16 mouse cellular contexts compared by ENCODE assay signal in the genomic region with DNA sequence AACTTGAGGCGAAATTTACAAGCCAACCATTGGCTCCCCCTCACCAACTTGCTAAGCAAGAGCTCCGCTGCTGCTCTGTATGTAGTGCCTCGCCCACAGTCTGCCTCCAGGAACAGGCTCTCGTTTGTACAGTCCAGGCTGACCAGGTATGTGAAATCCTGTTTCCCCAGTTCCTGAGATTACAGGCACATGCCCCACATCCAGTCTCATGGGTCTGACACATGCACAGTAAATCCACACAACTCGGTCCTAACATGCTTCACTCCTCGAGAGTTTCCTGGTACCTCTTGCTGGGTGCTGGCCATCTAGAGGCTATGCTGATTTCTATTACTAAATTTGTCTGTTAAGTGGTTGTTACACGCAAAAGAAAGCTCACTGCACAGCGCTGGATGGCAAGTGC. TPM values are rescaled to one million over a fixed set of nuclear protein-coding genes. Genes with fewer than 3 reads are reported as not detected.
DNase-seq lines count a peak whose midpoint lies in the region; ATAC-seq and TF ChIP-seq lines count a peak whose summit lies in the region.
"Had no signal": no experiment of that assay in that cellular context is flagged by ENCODE, and none has a peak within 500 bp of the region (broad histone marks: within the 10 kb centered on the region; RNA-seq: fewer than 3 reads in every experiment).

No protein-coding gene starts in this region.

- no peak for TF ChIP-seq CTCF in hindbrain, postnatal 0 days (IDR thresholded peaks at IDR 0.05; ENCODE audit: low read depth)
- TF ChIP-seq CTCF in lung, adult 2 months (IDR thresholded peaks at IDR 0.05; ENCODE audit: insufficient read depth, low read length) = no peak

- 0 out of 2 replicates have a peak, but pooled peaks cover 5% of the 10 kb centered on the region for H3K4me1 ChIP-seq in hindbrain, embryonic 12.5 days
- H3K4me1 ChIP-seq in hindbrain, postnatal 0 days (ENCODE audit: insufficient read depth, low read length) = no peaks in the 10 kb centered on the region
- H3K4me1 ChIP-seq in lung, embryonic 16.5 days (replicated peaks; ENCODE audit: control insufficient read depth, insufficient read depth, low read length) = peaks cover 9% of the 10 kb centered on the region
- H3K4me1 ChIP-seq in lung, adult 2 months (ENCODE audit: control insufficient read depth, insufficient read depth, low read length) = peaks cover 3% of the 10 kb centered on the region; the same call in 1 of the 2 replicates
- 0 out of 2 replicates have a peak, but pooled peaks cover 5% of the 10 kb centered on the region for H3K4me1 ChIP-seq in limb, embryonic 13.5 days
- H3K4me1 ChIP-seq: embryonic facial prominence, embryonic 15.5 days had no signal

- peak; percentile 12 for DNase-seq in embryo, embryonic 10 days (ENCODE audit: low spot score)
- no peak for DNase-seq in embryo, embryonic 11 days
- DNase-seq in hindbrain, postnatal 0 days (ENCODE audit: low spot score) = no peak
- no peak for DNase-seq in lung, adult 2 months
- DNase-seq in frontal cortex, postnatal 10 days (ENCODE audit: low spot score in 2 of 2) = no peak

- peaks cover 16% of the 10 kb centered on the region for H3K36me3 ChIP-seq in hindbrain, embryonic 12.5 days
- H3K36me3 ChIP-seq in hindbrain, postnatal 0 days (ENCODE audit: insufficient read depth, low read length) = peaks cover 8% of the 10 kb centered on the region; the same call in 1 of the 2 replicates
- peaks cover 16% of the 10 kb centered on the region for H3K36me3 ChIP-seq in lung, embryonic 16.5 days (ENCODE audit: control insufficient read depth, insufficient read depth, low read length)
- H3K36me3 ChIP-seq in limb, embryonic 13.5 days = peaks cover 20% of the 10 kb centered on the region

- H3K4me3 ChIP-seq in hindbrain, embryonic 12.5 days = no peak overlapping the region
- H3K4me3 ChIP-seq in hindbrain, postnatal 0 days (ENCODE audit: low read length) = no peak overlapping the region
- H3K4me3 ChIP-seq in lung, embryonic 16.5 days (ENCODE audit: low read length) = no peak overlapping the region
- no peak overlapping the region for H3K4me3 ChIP-seq in lung, adult 2 months (replicated peaks; ENCODE audit: extremely low read depth, low read depth, low read length)
- H3K4me3 ChIP-seq in limb, embryonic 13.5 days = no peak overlapping the region

- H3K9me3 ChIP-seq in hindbrain, embryonic 12.5 days (replicated peaks) = no peaks in the 10 kb centered on the region
- H3K9me3 ChIP-seq in hindbrain, postnatal 0 days (ENCODE audit: low read length) = no peaks in the 10 kb centered on the region
- H3K9me3 ChIP-seq in lung, embryonic 16.5 days (ENCODE audit: control insufficient read depth, low read length) = no peaks in the 10 kb centered on the region; the same call in 1 of the 2 replicates
- H3K9me3 ChIP-seq in limb, embryonic 13.5 days = no peaks in the 10 kb centered on the region
- H3K9me3 ChIP-seq: embryonic facial prominence, embryonic 15.5 days; forebrain, embryonic 15.5 days; hindbrain, embryonic 15.5 days; midbrain, embryonic 12.5 days had no signal

- WGBS in hindbrain, embryonic 12.5 days = 62% methylated on average over 8 of the region's 8 CpGs
- WGBS in hindbrain, postnatal 0 days = 66% methylated on average over 8 of the region's 8 CpGs
- WGBS in lung, embryonic 16.5 days = 42% methylated on average over 8 of the region's 8 CpGs
- WGBS in lung, adult 2 months = 38% methylated on average over 8 of the region's 8 CpGs
- WGBS in limb, embryonic 13.5 days = 58% methylated on average over 8 of the region's 8 CpGs

- peak overlapping the region; percentile 90; the same call in 1 of the 2 replicates for H3K4me2 ChIP-seq in hindbrain, embryonic 12.5 days (replicated peaks)
- no peak overlapping the region for H3K4me2 ChIP-seq in hindbrain, postnatal 0 days (ENCODE audit: low read depth, low read length)
- peak overlapping the region; percentile 96 for H3K4me2 ChIP-seq in lung, embryonic 16.5 days (ENCODE audit: low read depth, low read length)
- H3K4me2 ChIP-seq in limb, embryonic 13.5 days (replicated peaks) = peak overlapping the region; percentile 95

- no peak for ATAC-seq in hindbrain, embryonic 12.5 days (ENCODE audit: low FRiP score)
- no peak for ATAC-seq in hindbrain, postnatal 0 days
- peak; percentile 36; the same call in 1 of the 2 replicates for ATAC-seq in lung, embryonic 16.5 days (ENCODE audit: low read depth)
- ATAC-seq in limb, embryonic 13.5 days (ENCODE audit: low FRiP score, low read depth) = no peak

- TF ChIP-seq POLR2A in lung, adult 2 months (IDR thresholded peaks at IDR 0.05; ENCODE audit: borderline replicate concordance, extremely low read depth, low read depth, low read length) = no peak

- no peak overlapping the region for H3K27ac ChIP-seq in hindbrain, embryonic 12.5 days
- no peak overlapping the region for H3K27ac ChIP-seq in hindbrain, postnatal 0 days
- H3K27ac ChIP-seq in lung, embryonic 16.5 days (ENCODE audit: low read length) = peak overlapping the region; percentile 64
- H3K27ac ChIP-seq in limb, embryonic 13.5 days = no peak overlapping the region
- H3K27ac ChIP-seq: embryonic facial prominence, embryonic 15.5 days; forebrain, embryonic 15.5 days; hindbrain, embryonic 15.5 days; left cerebral cortex, adult 2 months; liver, embryonic 14.5 days; midbrain, embryonic 12.5 days had no signal

- H3K9ac ChIP-seq in hindbrain, embryonic 12.5 days = no peak overlapping the region
- no peak overlapping the region for H3K9ac ChIP-seq in hindbrain, postnatal 0 days (replicated peaks; ENCODE audit: low read length)
- H3K9ac ChIP-seq in lung, embryonic 16.5 days (ENCODE audit: low read length) = no peak overlapping the region; the same call in 1 of the 2 replicates
- no peak overlapping the region for H3K9ac ChIP-seq in limb, embryonic 13.5 days
- H3K9ac ChIP-seq: embryonic facial prominence, embryonic 15.5 days; liver, embryonic 14.5 days had no signal

- H3K27me3 ChIP-seq in hindbrain, embryonic 12.5 days = peaks cover 21% of the 10 kb centered on the region
- H3K27me3 ChIP-seq in hindbrain, postnatal 0 days (ENCODE audit: insufficient read depth, low read length) = 0 out of 2 replicates have a peak, but pooled peaks cover 3% of the 10 kb centered on the region
- H3K27me3 ChIP-seq in lung, embryonic 16.5 days (ENCODE audit: control insufficient read depth, insufficient read depth, low read depth, low read length) = no peaks in the 10 kb centered on the region
- peaks cover 28% of the 10 kb centered on the region for H3K27me3 ChIP-seq in limb, embryonic 13.5 days

RNA-seq across cellular contexts. Expression of a gene that starts 0.8 kb away (rescaled TPM):
- polyA plus RNA-seq in hindbrain, embryonic 12.5 days (2016; fragmentation: Nextera tagmentation; extraction: Ambion mirVana) = 9.2 and 12.1 TPM in 2 replicates
- 7.1 and 8.5 TPM in 2 replicates for total RNA-seq in hindbrain, postnatal 0 days (2014; rRNA removed)
- 5.0 and 5.4 TPM in 2 replicates for polyA plus RNA-seq in hindbrain, postnatal 0 days (2015; fragmentation: Nextera tagmentation; extraction: Ambion mirVana)
- polyA plus RNA-seq in lung, embryonic 16.5 days (2015; fragmentation: Nextera tagmentation; extraction: Ambion mirVana) = 34.4 and 35.0 TPM in 2 replicates
- polyA plus RNA-seq in lung, adult 2 months (2012; rRNA removed) = 23.1 and 25.5 TPM in 2 replicates
- 9.7 and 12.1 TPM in 2 replicates for polyA plus RNA-seq in limb, embryonic 13.5 days (2015; fragmentation: Nextera tagmentation; extraction: Ambion mirVana)

RNA-seq across cellular contexts. Expression of a gene that starts 33.8 kb away (rescaled TPM):
- polyA plus RNA-seq in hindbrain, embryonic 12.5 days (2016; fragmentation: Nextera tagmentation; extraction: Ambion mirVana) = 39.4 and 39.9 TPM in 2 replicates
- total RNA-seq in hindbrain, postnatal 0 days (2014; rRNA removed) = 26.7 and 29.9 TPM in 2 replicates
- polyA plus RNA-seq in hindbrain, postnatal 0 days (2015; fragmentation: Nextera tagmentation; extraction: Ambion mirVana) = 39.0 and 40.3 TPM in 2 replicates
- polyA plus RNA-seq in lung, embryonic 16.5 days (2015; fragmentation: Nextera tagmentation; extraction: Ambion mirVana) = 47.0 and 47.3 TPM in 2 replicates
- 10.1 and 14.6 TPM in 2 replicates for polyA plus RNA-seq in lung, adult 2 months (2012; rRNA removed)
- polyA plus RNA-seq in limb, embryonic 13.5 days (2015; fragmentation: Nextera tagmentation; extraction: Ambion mirVana) = 35.0 and 37.9 TPM in 2 replicates

RNA-seq across cellular contexts. Expression of a gene that starts 40.7 kb away (rescaled TPM):
- 37.0 and 39.8 TPM in 2 replicates for polyA plus RNA-seq in hindbrain, embryonic 12.5 days (2016; fragmentation: Nextera tagmentation; extraction: Ambion mirVana)
- total RNA-seq in hindbrain, postnatal 0 days (2014; rRNA removed) = 7.9 and 11.4 TPM in 2 replicates
- 12.5 and 16.3 TPM in 2 replicates for polyA plus RNA-seq in hindbrain, postnatal 0 days (2015; fragmentation: Nextera tagmentation; extraction: Ambion mirVana)
- polyA plus RNA-seq in lung, embryonic 16.5 days (2015; fragmentation: Nextera tagmentation; extraction: Ambion mirVana) = 55.0 and 55.5 TPM in 2 replicates
- polyA plus RNA-seq in lung, adult 2 months (2012; rRNA removed) = 0.20 and 1.3 TPM in 2 replicates
- polyA plus RNA-seq in limb, embryonic 13.5 days (2015; fragmentation: Nextera tagmentation; extraction: Ambion mirVana) = 44.0 and 45.1 TPM in 2 replicates

RNA-seq across cellular contexts. Expression of a gene that starts 56.9 kb away (rescaled TPM):
- not detected in 2 replicates for polyA plus RNA-seq in hindbrain, embryonic 12.5 days (2016; fragmentation: Nextera tagmentation; extraction: Ambion mirVana)
- not detected in 2 replicates for total RNA-seq in hindbrain, postnatal 0 days (2014; rRNA removed)
- polyA plus RNA-seq in hindbrain, postnatal 0 days (2015; fragmentation: Nextera tagmentation; extraction: Ambion mirVana) = 0.06 TPM in 1 of 2 replicates, not detected in the other
- polyA plus RNA-seq in lung, embryonic 16.5 days (2015; fragmentation: Nextera tagmentation; extraction: Ambion mirVana) = not detected in 2 replicates
- polyA plus RNA-seq in lung, adult 2 months (2012; rRNA removed) = not detected in 2 replicates
- not detected in 2 replicates for polyA plus RNA-seq in limb, embryonic 13.5 days (2015; fragmentation: Nextera tagmentation; extraction: Ambion mirVana)
- total RNA-seq: adrenal gland, postnatal 14 days; left cerebral cortex, adult 2 months had no signal
- polyA plus RNA-seq: embryonic facial prominence, embryonic 15.5 days; forebrain, embryonic 15.5 days; hindbrain, embryonic 15.5 days; liver, embryonic 14.5 days; midbrain, embryonic 12.5 days; small intestine, adult 2 months had no signal
